Mouse (Mus musculus) bone marrow macrophage, adult 2 months (primary cell): ENCODE results near the gene Hypk.

ENCODE experiments used
- CTCF ChIP-seq: IDR thresholded peaks from 2 replicates; pipeline ENCODE4 v1.5.1; 2012; ENCODE audit warnings: low read depth, mild to moderate bottlenecking, low read length, moderate library complexity
- POLR2A ChIP-seq: IDR thresholded peaks from 2 replicates; pipeline ENCODE4 v1.6.1; 2012; ENCODE audit warnings: mild to moderate bottlenecking, low read depth, low read length, borderline replicate concordance

DNA sequence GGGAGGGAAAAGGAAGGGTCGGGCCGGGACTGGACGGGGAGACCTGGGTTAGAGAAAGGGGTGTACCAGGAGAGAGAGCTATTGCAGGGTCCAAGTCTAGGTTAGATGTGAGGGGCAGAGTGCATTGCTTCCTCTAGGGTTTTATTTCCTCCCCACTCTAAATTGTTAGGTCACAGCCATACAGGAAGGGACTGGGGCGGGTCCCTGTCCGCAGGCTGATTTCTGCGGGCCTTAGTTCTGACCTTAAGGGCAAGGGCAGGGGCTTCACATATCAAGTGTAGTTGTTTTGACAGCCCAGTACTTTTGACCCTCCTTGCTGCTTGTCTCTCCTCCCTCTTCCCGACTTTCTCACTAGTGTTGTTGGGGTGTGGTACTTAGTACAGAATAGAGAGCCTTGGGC is 3.0 kb upstream of the Hypk start:
- TF ChIP-seq POLR2A = no peak
- no peak for TF ChIP-seq CTCF
